Mouse (Mus musculus) embryo, embryonic 10.5 days (tissue): ENCODE data around the gene Ralb.
A peak's percentile ranks its signal among the peaks of the same experiment; 100 is the strongest.

Experiments used
- DNase-seq: peaks from one replicate; pipeline ENCODE4 v3.0.0-alpha.2; 2015; ENCODE audit warnings: low spot score

The Ralb gene

GRCm38 (mm10) chr1:119492505-119492904 is 12.1 kb downstream of the Ralb start:
- DNase-seq, result no peak

- DNase-seq, result no peak
Measured at GRCm38 (mm10) chr1:119492097-119492496, 12.5 kb downstream of the Ralb start.

- no peak for DNase-seq
Measured at GRCm38 (mm10) chr1:119490765-119491164, 13.8 kb downstream of the Ralb start.

- DNase-seq, result no peak
Measured at GRCm38 (mm10) chr1:119487917-119488590, 16.5 kb downstream of the Ralb start.

- no peak for DNase-seq
Measured at GRCm38 (mm10) chr1:119485825-119486224, 18.8 kb downstream of the Ralb start.

- peak; percentile 60 for DNase-seq
Measured at GRCm38 (mm10) chr1:119484457-119484856, 20.1 kb downstream of the Ralb start.

- DNase-seq, result no peak
Measured at GRCm38 (mm10) chr1:119482891-119483290, 21.7 kb downstream of the Ralb start.

- no peak for DNase-seq
Measured at GRCm38 (mm10) chr1:119481205-119481932, 23.2 kb downstream of the Ralb start.

- no peak for DNase-seq
Measured at GRCm38 (mm10) chr1:119480678-119481077, 23.9 kb downstream of the Ralb start.

GRCm38 (mm10) chr1:119479641-119480040 is 25.0 kb downstream of the Ralb start:
- no peak for DNase-seq

GRCm38 (mm10) chr1:119476905-119477353 is 27.7 kb downstream of the Ralb start:
- no peak for DNase-seq

- no peak for DNase-seq
Measured at GRCm38 (mm10) chr1:119474671-119475070, 29.9 kb downstream of the Ralb start.

GRCm38 (mm10) chr1:119472648-119473047 is 31.9 kb downstream of the Ralb start:
- no peak for DNase-seq

- no peak for DNase-seq
Measured at GRCm38 (mm10) chr1:119471793-119472396, 32.7 kb downstream of the Ralb start.

GRCm38 (mm10) chr1:119463386-119463785 is 41.2 kb downstream of the Ralb start:
- DNase-seq, result peak; percentile 79

- no peak for DNase-seq
Measured at GRCm38 (mm10) chr1:119460062-119460461, 44.5 kb downstream of the Ralb start.

- peak; percentile 91 for DNase-seq
Measured at GRCm38 (mm10) chr1:119457993-119458605, 46.5 kb downstream of the Ralb start.

- DNase-seq, result no peak
Measured at GRCm38 (mm10) chr1:119457528-119457855, 47.1 kb downstream of the Ralb start.

GRCm38 (mm10) chr1:119456671-119457527 is 47.7 kb downstream of the Ralb start:
- peak; percentile 17 for DNase-seq

GRCm38 (mm10) chr1:119453731-119454130 is 50.9 kb downstream of the Ralb start:
- no peak for DNase-seq

- DNase-seq, result no peak
Measured at GRCm38 (mm10) chr1:119451417-119451816, 53.2 kb downstream of the Ralb start.
